Mouse (Mus musculus): ENCODE results near the gene Sgf29. TPM values are rescaled to one million over a fixed set of nuclear protein-coding genes. Genes with fewer than 3 reads are reported as not detected.
A peak's percentile ranks its signal among the peaks of the same experiment; 100 is the strongest.

The Sgf29 gene
- polyA plus RNA-seq, 3 experiments from 2014 or later = 46.5 to 103 (median 70.1) TPM

- no peak for ATAC-seq
Measured at GRCm38 (mm10) chr7:126689021-126689420, 39.9 kb downstream of the Sgf29 start.

GRCm38 (mm10) chr7:126690737-126691136, 41.6 kb downstream of the Sgf29 start:
- no peak for ATAC-seq

GRCm38 (mm10) chr7:126691676-126692075, 42.6 kb downstream of the Sgf29 start:
- no peak for ATAC-seq

DNA sequence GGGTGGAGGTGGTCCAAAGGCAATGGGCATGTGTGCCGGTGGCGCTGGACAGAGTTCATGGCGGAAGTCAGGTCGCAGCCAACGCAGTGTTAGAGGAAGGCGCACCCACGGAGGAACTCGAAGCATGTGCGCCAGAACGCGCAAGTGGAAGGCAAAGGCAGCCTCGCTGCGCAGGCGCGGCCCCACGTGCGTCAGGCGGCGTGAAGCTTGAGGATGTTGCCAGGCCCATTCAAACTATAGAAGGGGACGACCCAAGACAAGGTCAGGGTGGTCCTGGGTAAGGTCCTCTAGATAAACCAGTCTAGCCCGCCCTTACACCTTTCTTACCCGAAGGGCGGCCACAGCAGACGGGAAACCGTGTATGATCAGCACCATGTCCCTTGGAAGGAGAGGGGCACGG, 43.3 kb downstream of the Sgf29 start:
- ATAC-seq = no peak

GRCm38 (mm10) chr7:126693256-126693655, 44.1 kb downstream of the Sgf29 start:
- no peak for ATAC-seq

DNA sequence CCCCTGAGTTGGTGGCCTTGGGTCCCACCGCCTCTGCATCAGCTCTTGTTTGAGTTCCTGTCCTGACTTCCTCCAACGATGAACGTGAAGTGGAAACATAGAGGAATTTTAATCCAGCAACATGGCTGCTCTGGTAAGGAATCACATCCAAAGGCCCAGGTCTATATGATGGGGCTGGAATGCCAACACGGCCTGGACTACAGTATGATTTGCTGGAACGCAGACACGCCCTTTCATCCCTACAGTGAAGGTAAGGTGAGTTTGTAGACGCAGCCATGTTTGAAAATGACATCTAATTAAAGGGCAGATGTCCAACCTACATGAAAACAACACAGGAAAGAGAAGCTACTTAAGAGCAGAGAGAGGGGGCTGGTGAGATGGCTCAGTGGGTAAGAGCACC, 44.7 kb downstream of the Sgf29 start:
- no peak for ATAC-seq

GRCm38 (mm10) chr7:126694441-126695051, 45.4 kb downstream of the Sgf29 start:
- no peak for ATAC-seq

DNA sequence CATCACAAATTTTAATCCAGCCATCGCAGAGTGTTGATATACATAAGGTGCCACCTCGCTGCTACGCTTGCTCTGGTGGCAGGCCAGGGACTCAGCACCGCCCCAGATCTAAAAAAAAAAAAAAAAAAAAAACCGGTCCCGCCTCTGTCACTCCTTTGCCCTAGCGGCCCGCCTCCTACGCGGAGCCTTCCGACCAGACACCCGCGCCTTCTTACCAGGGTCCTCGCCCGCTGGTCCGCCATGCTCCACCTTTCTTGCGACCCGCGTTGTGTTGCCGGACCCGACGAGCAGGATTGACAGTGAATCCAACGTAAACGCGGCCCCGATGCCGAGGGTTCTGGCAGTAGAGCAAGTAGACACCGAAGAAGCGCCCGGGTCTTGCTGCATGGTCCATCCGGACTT, 46.1 kb downstream of the Sgf29 start, which contains the start of gene Bola2:
Gene Bola2, plus strand, starts transcription at position 192 of the 402 bp plus-strand sequence.
- peak; percentile 55 for ATAC-seq

- peak; percentile 85 for ATAC-seq
Measured at GRCm38 (mm10) chr7:126695631-126696207, 46.6 kb downstream of the Sgf29 start, which contains the start of gene Slx1b. Slx1b (minus strand) TSS chr7:126695784.

DNA sequence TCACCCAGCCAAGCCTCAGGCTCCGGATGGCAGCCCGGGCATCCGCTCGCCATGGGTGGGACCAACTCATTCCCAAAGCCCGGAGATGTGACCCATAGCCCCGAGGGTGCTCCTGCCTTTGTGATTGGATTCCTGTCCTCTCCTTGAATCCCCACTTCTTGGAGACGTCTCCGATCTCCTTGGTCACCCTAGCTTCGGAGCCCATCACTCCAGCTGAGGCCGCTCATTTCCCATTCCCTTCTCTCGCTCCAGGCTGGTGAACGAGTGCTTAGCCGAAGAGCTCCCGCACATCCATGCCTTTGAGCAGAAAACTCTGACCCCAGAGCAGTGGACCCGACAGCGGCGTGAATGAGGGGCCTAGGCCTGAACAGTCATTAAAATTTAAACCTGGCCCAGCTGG, 47.2 kb downstream of the Sgf29 start:
- ATAC-seq = no peak

DNA sequence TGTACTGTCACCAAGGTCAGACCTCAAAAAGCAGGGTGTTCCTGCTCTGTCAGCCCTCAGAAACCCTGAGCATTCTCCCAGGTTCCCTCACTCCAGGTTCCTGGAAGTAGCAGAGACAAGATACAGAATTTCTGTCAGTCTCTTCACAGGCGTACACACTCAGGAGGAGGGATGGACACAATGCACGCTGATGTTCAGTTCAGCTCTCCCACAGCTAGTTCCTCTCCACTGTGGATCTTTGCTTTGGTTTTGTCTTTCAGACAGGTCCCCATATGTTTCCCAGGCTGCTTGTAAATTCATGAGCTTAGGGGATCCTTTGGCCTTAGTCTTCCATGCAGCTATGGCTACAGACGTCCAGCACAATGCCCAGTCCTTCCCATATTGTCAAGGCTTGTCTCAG, 47.8 kb downstream of the Sgf29 start:
- no peak for ATAC-seq

GRCm38 (mm10) chr7:126697838-126698237, 48.7 kb downstream of the Sgf29 start:
- no peak for ATAC-seq

DNA sequence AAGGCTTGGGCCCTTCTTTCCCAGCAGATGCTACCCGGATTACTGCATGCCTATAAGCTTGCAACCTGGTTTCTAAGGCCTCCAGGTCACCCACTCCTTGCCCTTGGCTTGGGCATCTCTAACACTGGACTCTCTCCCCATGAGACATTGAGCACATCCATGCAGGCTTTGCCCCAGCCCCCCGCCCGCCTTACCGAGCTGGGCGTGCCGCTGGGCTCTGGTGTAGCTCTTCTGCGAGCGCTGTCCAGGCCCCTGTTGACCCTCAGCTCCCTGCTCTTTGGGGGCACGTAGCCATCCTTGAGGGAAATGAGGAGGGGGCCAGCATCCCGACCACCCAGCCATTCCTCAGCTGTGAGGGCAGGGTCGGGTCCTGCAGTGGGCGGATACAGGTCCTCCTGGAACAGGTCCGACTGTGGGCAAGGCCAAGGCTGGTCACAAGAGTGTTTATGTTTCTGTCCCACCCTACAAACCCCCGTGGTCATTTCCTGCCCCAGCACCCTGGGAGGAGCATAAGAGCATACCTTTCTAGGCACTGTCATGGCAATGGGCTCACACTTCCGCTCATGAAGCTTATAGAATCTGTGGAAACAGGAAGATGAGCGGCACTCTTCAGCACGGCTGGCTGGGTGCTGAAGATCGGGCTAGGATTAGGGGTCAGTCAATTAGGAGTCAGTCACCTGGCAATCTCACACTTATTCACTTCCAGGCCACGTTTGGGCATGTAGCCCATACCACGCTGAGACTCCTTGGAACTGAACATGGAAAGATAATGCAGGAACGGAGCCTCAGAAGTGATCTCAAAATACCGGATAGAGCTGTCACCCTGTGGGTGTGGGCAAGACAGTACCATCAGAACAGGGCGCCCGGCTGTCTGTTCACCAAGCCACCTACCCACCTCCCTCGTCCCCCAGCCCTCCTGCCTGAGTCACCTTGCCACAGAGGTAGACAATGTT, 51.2 kb downstream of the Sgf29 start:
- no peak for ATAC-seq

DNA sequence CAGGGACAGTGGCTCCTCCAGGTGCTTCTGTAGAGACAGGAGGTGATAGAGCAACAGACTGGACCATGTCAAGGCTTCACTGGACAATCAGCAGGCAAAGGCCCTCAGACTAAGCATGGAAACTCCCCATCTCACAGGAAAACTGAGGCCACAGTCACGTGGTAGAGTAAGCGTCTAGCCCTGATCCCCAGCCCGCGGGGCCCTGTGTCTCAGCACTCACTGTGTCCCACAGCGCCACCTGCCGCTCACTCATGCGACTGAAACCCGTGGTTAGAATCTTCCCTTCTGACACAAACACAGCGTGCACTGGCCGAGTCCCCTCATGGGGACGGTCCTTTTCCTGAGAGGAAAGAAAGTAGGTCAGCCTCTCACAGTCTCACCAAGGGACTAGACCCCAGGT, 52.0 kb downstream of the Sgf29 start:
- peak; percentile 30 for ATAC-seq

DNA sequence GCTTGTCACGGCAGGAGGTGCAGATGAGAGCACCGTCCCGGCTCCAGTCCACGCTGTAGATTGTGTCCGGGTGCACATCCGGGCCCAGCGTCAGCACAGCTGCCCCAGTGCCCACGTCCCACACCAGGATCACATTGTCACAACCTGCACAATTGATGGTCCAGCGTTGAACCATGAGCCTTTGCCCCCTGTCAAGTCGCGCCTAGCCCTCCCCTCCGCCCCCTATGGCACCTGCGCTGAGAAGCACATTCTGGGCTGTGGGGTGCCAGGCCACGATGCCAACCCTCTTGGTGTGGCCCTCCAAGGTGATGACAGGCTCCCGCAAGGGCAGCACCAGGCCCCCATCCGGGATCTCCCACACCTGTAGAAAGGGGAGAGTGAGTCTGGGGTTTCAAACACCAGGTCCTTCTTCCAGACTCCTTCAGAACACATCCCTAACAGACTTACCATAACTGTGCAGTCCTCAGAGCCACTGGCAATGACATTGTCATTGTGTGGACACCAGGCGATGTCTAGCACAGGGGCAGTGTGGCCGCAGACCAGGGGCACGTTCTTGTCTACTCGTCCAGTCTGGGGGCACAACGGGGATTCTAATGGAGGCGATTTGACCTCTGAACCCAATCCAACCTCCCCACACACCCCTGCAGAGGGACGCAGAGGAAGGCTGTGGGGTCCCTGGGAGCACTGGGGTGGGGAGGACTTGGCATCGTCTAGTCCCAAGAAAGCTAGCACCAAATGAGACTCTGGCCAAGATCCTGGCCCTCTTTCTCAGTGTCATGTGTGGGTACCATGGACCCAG, 52.6 kb downstream of the Sgf29 start:
- no peak for ATAC-seq

DNA sequence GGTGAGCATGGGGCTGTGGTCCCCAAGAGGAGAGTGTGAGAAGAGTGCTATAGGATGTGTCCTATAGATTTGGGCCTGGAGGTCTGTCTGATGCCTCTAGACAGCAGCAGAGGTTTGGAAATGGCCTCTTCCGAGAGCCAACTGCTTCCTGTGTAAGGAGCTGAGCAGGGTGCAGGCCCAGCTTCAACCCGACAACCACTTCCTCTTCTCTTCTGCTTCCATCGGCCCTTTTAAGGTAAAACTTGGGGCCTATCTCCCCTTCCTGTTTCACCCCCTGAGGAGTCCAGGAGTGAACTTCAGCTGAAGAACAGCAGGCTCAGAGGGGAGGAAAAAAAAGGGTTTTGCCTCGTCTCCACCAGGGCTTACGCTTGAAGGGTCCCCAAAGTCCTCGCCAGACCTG, 53.2 kb downstream of the Sgf29 start:
- ATAC-seq = peak; percentile 64

DNA sequence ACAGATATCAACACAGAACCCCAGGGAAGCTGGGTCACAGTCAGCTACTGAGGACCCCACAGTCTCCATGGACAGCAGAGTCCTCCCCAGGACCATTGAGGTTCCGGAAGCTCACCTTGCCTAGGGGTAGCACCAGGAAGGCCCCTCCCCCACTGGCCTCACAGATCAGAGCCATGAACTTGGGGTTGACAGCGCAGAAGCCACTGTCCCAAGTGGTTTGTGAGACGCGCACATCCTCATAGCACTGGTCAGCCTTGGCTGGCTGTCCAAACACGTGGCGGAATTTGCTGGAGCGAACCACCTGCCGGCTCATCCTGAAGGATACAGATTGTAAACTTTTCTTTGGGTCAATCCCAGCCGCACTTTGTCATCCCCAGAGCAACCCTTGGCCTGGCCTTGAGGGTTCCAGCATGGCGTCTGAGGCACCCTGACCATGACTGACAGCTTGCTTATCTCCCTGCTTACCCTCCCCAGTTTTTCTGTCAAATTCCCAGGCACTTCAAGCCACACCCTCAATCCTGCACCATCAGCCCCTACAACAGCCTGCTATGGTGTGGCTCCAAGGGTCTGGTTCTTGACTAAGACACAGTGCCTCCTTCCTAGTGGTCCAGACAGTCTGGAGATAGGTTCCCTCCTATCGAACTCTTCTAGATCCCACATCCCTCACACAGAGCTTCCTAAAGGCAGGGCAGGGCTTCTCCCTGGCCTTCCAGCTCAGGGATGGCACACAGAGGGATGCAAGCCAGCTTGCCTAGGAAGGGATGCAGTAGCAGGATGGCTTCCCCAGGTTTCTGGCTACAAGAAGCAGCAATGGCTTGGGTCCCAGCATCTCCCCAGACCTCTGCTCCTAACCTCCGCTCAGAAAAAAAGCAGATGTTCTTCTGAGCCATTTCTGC, 54.0 kb downstream of the Sgf29 start:
- ATAC-seq = no peak

GRCm38 (mm10) chr7:126703757-126704077, 54.6 kb downstream of the Sgf29 start:
- no peak for ATAC-seq

GRCm38 (mm10) chr7:126704121-126704980, 55.2 kb downstream of the Sgf29 start:
- peak; percentile 50 for ATAC-seq

- peak; percentile 51 for ATAC-seq
Measured at GRCm38 (mm10) chr7:126707442-126708174, 58.5 kb downstream of the Sgf29 start, which contains the start of gene Coro1a. Coro1a (minus strand) TSS chr7:126707787.
